Mouse (Mus musculus): ENCODE results near the gene Txnip.

- TF ChIP-seq GATA1 (IDR thresholded peaks at IDR 0.05; ENCODE audit: borderline replicate concordance, low read length) (no peak), FLI1 (IDR thresholded peaks at IDR 0.05; ENCODE audit: low read length) (no peak)
Measured at GRCm38 (mm10) chr3:96581141-96581540, 23.4 kb downstream of the Txnip start.

All from megakaryocyte, embryonic 14.5 days (primary cell).